Mouse (Mus musculus) liver, embryonic 14.5 days (tissue): ENCODE results near the gene Pdlim5. TPM values are rescaled to one million over a fixed set of nuclear protein-coding genes. Genes with fewer than 3 reads are reported as not detected.

Experiments
- ATAC-seq: fragments of 200-750 bp; cut with Nextera tagmentation; 2 replicates; pipeline ENCODE4 v1.8.0; 2017; ENCODE audit warnings: moderate number of reproducible peaks, mild to moderate bottlenecking, moderate library complexity; ENCODE audit not compliant: insufficient read depth
- DNase-seq, 3 experiments: peaks; one replicate each; pipeline ENCODE4 v3.0.0-alpha.2; 2012 to 2013; ENCODE audit warnings: low read depth in 3 of 3, low spot score in 3 of 3
- H3K27ac ChIP-seq: fragments of 300-500 bp; sonication (generic); 2 replicates; pipeline ENCODE4 v1.5.1; 2014; ENCODE audit warnings: moderate library complexity, mild to moderate bottlenecking, control low read depth, inconsistent platforms
- H3K27me3 ChIP-seq: fragments of 300-500 bp; sonication (generic); 2 replicates; pipeline ENCODE4 v1.6.1; 2014; ENCODE audit warnings: mild to moderate bottlenecking, low read length, moderate library complexity; ENCODE audit not compliant: control insufficient read depth, insufficient read depth
- H3K36me3 ChIP-seq: fragments of 300-500 bp; sonication (generic); replicated peaks from 2 replicates; pipeline ENCODE4 v1.6.1; 2014; ENCODE audit warnings: low read depth; ENCODE audit not compliant: control insufficient read depth, insufficient read depth
- H3K4me1 ChIP-seq, 2 experiments: fragments of 200-500 bp in 1 of 2; fragments of 300-500 bp in 1 of 2; sonication (generic) in 1 of 2; replicated peaks; 2 replicates each; pipeline ENCODE4 v1.6.1; 2012 to 2014; ENCODE audit warnings: antibody characterized with exemption in 1 of 2, inconsistent platforms in 1 of 2, low read length in 1 of 2; ENCODE audit not compliant: control insufficient read depth in 2 of 2, insufficient read depth in 2 of 2
- H3K4me2 ChIP-seq: fragments of 300-500 bp; sonication (generic); 2 replicates; pipeline ENCODE4 v1.6.1; 2014; ENCODE audit warnings: low read depth, mild to moderate bottlenecking, control low read depth, moderate library complexity
- H3K4me3 ChIP-seq, 2 experiments: fragments of 200-500 bp in 1 of 2; fragments of 300-500 bp in 1 of 2; sonication (generic) in 1 of 2; 2 replicates each; pipeline ENCODE4 v1.5.1; 2012 to 2014; ENCODE audit warnings: low read depth in 2 of 2, low read length in 2 of 2, mild to moderate bottlenecking in 2 of 2, control low read depth in 1 of 2, inconsistent platforms in 1 of 2, moderate library complexity in 1 of 2; ENCODE audit not compliant: insufficient read depth in 1 of 2
- H3K9ac ChIP-seq: fragments of 300-500 bp; sonication (generic); replicated peaks from 2 replicates; pipeline ENCODE4 v1.6.1; 2014; ENCODE audit warnings: mild to moderate bottlenecking, control low read depth, moderate library complexity
- H3K9me3 ChIP-seq: fragments of 300-500 bp; sonication (generic); 2 replicates; pipeline ENCODE4 v1.6.1; 2016; ENCODE audit warnings: low read length, mixed read lengths; ENCODE audit not compliant: control insufficient read depth
- CTCF ChIP-seq: IDR thresholded peaks from 2 replicates; pipeline ENCODE4 v1.5.1; 2016; ENCODE audit warnings: antibody characterized with exemption, low read depth, control low read depth
- EP300 ChIP-seq: IDR thresholded peaks from 2 replicates; pipeline ENCODE4 v1.6.1; 2016; ENCODE audit warnings: antibody characterized with exemption, low read depth
- WGBS: fragments of 180-500 bp; shearing (Covaris S2); extraction: QIAGEN DNeasy Blood & Tissue Kit; methylation state at CpG from one replicate; pipeline ENCODE4 v1.1.7; 2014; ENCODE audit not compliant: insufficient replicate concordance; 5-methylcytosine and 5-hydroxymethylcytosine counted together
- polyA plus RNA-seq, 2 experiments: library from polyadenylated mRNA; depleted of rRNA in 1 of 2; stranded (reverse) in 1 of 2; unstranded in 1 of 2; fragments of >200 nt; fragmentation: Nextera tagmentation in 1 of 2; extraction: Ambion mirVana in 1 of 2; gene quantifications; 2 replicates each; pipeline versions ENCODE4 v1.2.1 to v1.2.3; 2012 to 2014

Pdlim5 gene
- polyA plus RNA-seq, 2 experiments: 7.9 to 8.4 TPM

DNA sequence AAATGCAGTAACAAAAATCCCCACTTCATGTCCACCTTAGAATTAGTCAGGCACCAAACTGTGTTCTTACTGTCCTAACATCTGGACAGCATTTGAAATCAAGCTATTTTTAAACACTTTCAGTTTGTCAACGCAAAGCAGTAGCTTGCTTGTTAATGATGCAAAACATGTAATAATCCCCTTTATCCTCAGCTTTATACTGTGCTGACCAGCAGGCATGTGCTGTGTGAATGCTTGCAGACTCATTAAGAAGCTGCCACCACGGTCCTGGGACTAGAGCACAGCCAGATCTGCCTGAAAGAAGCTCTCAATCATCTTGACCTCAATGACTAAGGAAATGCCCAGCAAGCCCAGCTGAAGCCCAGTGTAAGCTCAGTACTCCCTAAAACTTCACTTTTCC, 85.0 kb downstream of the Pdlim5 start:
- WGBS: 44% methylated on average over 2 of the region's 2 CpGs
- H3K9ac ChIP-seq: no peak overlapping the region
- no peak for ATAC-seq
- H3K4me1 ChIP-seq: no peaks in the 10 kb centered on the region
- no peak overlapping the region for H3K27ac ChIP-seq
- TF ChIP-seq EP300 (no peak), CTCF (no peak)
- no peaks in the 10 kb centered on the region for H3K36me3 ChIP-seq
- no peak for DNase-seq
- H3K4me3 ChIP-seq: no peak overlapping the region
- H3K27me3 ChIP-seq: no peaks in the 10 kb centered on the region
- H3K4me2 ChIP-seq: no peak overlapping the region
- H3K9me3 ChIP-seq: no peaks in the 10 kb centered on the region

DNA sequence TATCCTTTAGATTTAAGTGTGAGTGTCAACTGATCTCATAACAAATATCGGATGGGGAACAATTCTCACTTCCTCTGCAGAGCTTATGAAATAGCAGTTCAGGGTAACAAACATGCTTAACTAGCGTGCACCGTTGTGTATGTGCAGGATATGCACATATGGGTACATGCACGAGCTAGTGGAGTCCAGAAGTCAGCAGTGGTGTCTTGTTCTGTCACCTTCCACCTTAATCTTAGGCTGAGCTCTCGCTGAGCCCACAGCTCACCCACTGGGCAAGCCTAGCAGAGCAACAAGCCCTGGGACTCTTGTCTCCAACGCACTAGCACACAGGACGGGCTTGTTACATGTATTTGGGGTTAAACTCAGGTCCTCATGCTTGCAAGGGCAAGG, 100.2 kb downstream of the Pdlim5 start:
- WGBS: 70% methylated on average over 7 of the region's 7 CpGs
- ATAC-seq: 0 out of 2 replicates have a peak, but pooled peaks have one; percentile 35
- H3K27ac ChIP-seq: no peak overlapping the region
- H3K4me3 ChIP-seq: no peak overlapping the region
- H3K36me3 ChIP-seq: no peaks in the 10 kb centered on the region
- no peaks in the 10 kb centered on the region for H3K27me3 ChIP-seq
- H3K4me1 ChIP-seq: no peaks in the 10 kb centered on the region
- DNase-seq: no peak
- H3K4me2 ChIP-seq: no peak overlapping the region
- no peak for TF ChIP-seq EP300
- no peak for TF ChIP-seq CTCF
- no peak overlapping the region for H3K9ac ChIP-seq
- H3K9me3 ChIP-seq: no peaks in the 10 kb centered on the region

DNA sequence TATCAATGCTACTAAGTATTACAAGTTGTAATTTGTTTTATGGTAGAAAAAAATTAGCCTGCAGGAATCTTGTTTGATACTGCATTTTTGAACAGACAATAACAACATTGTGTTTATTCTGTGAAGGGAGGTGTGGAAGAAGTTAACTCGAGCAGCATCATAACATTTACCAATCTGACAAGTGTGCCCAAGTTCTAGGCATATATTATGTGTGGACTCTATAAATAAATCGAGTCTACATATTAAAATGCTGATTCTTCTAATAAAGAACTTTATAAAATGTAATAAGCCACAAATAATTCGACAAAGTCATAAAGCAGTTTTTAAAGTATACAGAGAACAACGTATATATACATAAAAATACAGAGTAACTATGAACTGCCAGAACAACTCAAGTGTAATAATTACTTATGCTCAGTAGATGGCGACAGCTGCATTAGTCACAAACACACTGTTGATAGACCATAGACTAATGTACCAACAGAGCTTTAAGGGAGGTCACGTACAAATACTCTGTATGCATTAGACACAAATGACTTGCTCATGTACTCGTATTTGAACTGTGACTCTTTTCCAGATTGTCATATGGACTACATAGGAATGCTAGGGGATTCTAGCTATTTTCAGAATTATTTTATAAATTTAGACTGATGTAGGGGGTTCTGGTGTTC, 100.7 kb downstream of the Pdlim5 start:
- peak; percentile 65 for TF ChIP-seq CTCF
- no peak for TF ChIP-seq EP300
- peak; percentile 55; the same call in 1 of the 2 replicates for ATAC-seq
- H3K27ac ChIP-seq: no peak overlapping the region
- H3K27me3 ChIP-seq: no peaks in the 10 kb centered on the region
- 21% methylated on average over 7 of the region's 7 CpGs for WGBS
- no peak overlapping the region for H3K4me3 ChIP-seq
- H3K4me2 ChIP-seq: no peak overlapping the region
- DNase-seq: peak in 2 of 3 experiments; percentile 32 to 44
- H3K9me3 ChIP-seq: no peaks in the 10 kb centered on the region
- H3K4me1 ChIP-seq: no peaks in the 10 kb centered on the region
- H3K36me3 ChIP-seq: no peaks in the 10 kb centered on the region
- H3K9ac ChIP-seq: no peak overlapping the region

DNA sequence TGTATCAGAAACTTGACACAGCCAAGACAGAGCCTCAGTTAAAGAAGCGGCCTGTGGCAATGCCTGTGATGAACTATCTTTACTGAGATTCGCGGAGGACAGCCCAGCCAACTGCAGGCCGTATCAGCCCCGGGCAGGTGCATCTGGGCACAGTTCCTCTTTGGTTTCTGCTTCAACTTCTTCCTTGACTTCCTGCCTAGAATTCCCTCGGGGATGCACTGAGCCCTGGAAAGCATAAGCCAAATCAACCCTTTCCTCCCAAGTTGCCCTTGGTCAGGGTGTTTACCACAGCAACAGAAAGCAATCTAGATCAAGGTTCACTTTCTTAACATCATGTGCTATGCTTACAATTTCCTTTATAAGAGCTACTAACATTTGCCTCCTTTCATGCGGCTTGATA, 101.9 kb downstream of the Pdlim5 start:
- ATAC-seq (no peak), DNase-seq (no peak)
- Histone ChIP-seq H3K27me3 (no peaks in the 10 kb centered on the region), H3K27ac (no peak overlapping the region), H3K36me3 (no peaks in the 10 kb centered on the region), H3K4me3 (no peak overlapping the region), H3K9me3 (no peaks in the 10 kb centered on the region), H3K9ac (no peak overlapping the region), H3K4me2 (no peak overlapping the region), H3K4me1 (no peaks in the 10 kb centered on the region)
- WGBS: 70% methylated on average over 7 of the region's 7 CpGs
- TF ChIP-seq CTCF: no peak
- TF ChIP-seq EP300: no peak

DNA sequence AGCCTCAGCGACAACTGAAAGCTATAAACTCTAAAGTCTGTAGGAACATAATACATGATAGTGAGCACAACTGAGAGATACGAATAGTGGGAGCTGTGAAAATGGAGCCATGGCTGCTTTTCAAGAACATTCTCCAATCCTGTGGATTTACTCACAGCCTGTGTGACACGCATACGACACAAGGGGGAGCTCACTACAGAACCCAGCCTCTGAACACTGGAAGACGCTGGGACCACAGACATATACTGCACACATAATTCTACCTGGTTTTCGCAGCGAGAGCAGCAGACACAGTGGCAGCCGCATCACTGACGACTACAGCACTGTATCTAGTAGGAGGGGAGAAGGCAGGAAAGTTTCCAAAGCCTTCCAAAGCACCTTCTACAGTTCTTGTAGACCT, 112.8 kb downstream of the Pdlim5 start:
- peak in 2 of 3 experiments; percentile 23 to 32 for DNase-seq
- no peak for TF ChIP-seq EP300
- peak; percentile 73 for TF ChIP-seq CTCF
- peak overlapping the region; percentile 27 to 37; a peak in 3 of 4 replicates for H3K4me3 ChIP-seq

More for the DNA sequence above, 112.8 kb downstream of the Pdlim5 start:
- H3K4me1 ChIP-seq: peaks cover 8 to 19% of the 10 kb centered on the region in 2 experiments
- 34% methylated on average over 9 of the region's 9 CpGs for WGBS
- no peaks in the 10 kb centered on the region for H3K36me3 ChIP-seq
- H3K9ac ChIP-seq: no peak overlapping the region
- ATAC-seq: peak; percentile 38; the same call in 1 of the 2 replicates
- no peaks in the 10 kb centered on the region for H3K27me3 ChIP-seq
- peak overlapping the region; percentile 39 for H3K4me2 ChIP-seq
- H3K27ac ChIP-seq: no peak overlapping the region
- no peaks in the 10 kb centered on the region for H3K9me3 ChIP-seq
